Mouse (Mus musculus) erythroid progenitor cell, adult 5-6 weeks (primary cell): Measurements from ENCODE around the gene Psme1. TPM values are rescaled to one million over a fixed set of nuclear protein-coding genes. Genes with fewer than 3 reads are reported as not detected.

Experiments
- ATAC-seq: replicated peaks from 2 replicates; pipeline ENCODE4 v1.8.0; 2016; ENCODE audit warnings: moderate number of reproducible peaks, mild to moderate bottlenecking, moderate TSS enrichment, inconsistent platforms; ENCODE audit not compliant: poor library complexity, low FRiP score, severe bottlenecking
- total RNA-seq, 2 experiments: library from RNA; stranded (forward) in 1 of 2; stranded (reverse) in 1 of 2; fragments of 150-400 nt in 1 of 2; fragments of 186-747, 209-891 nt in 1 of 2; gene quantifications; 2 replicates each; pipeline versions ENCODE4 v1.2.3 to v1.2.4; 2015 to 2017; ENCODE audit warnings: low replicate concordance in 2 of 2

Psme1 gene
- total RNA-seq, 2 experiments from 2014 or later = 64.8 to 391 TPM

GRCm38 (mm10) chr14:55591331-55591891 lies 13.5 kb downstream of the Psme1 start, which contains the start of gene Rnf31:
Gene Rnf31 (plus strand): TSS chr14:55591708.
- ATAC-seq = peak; percentile 88

- 0 out of 2 replicates have a peak, but pooled peaks have one; percentile 8 for ATAC-seq
Measured at GRCm38 (mm10) chr14:55592226-55592625, 14.3 kb downstream of the Psme1 start.

GRCm38 (mm10) chr14:55596036-55596690 lies 18.2 kb downstream of the Psme1 start:
- ATAC-seq = no peak

- no peak for ATAC-seq
Measured at GRCm38 (mm10) chr14:55598521-55599390, 20.8 kb downstream of the Psme1 start.

GRCm38 (mm10) chr14:55603271-55603632 lies 25.3 kb downstream of the Psme1 start, which contains the start of gene Irf9:
Gene Irf9 (plus strand): TSS chr14:55603571.
- ATAC-seq = peak; percentile 11

- peak; percentile 89 for ATAC-seq
Measured at GRCm38 (mm10) chr14:55603633-55604576, 26.0 kb downstream of the Psme1 start.

- ATAC-seq = no peak
Measured at GRCm38 (mm10) chr14:55604823-55605222, 26.9 kb downstream of the Psme1 start.

GRCm38 (mm10) chr14:55605743-55606459 lies 28.0 kb downstream of the Psme1 start:
- 0 out of 2 replicates have a peak, but pooled peaks have one; percentile 27 for ATAC-seq

- no peak for ATAC-seq
Measured at GRCm38 (mm10) chr14:55608339-55608738, 30.4 kb downstream of the Psme1 start.

GRCm38 (mm10) chr14:55613346-55613745 lies 35.4 kb downstream of the Psme1 start:
- ATAC-seq = no peak

GRCm38 (mm10) chr14:55614565-55615178 lies 36.7 kb downstream of the Psme1 start:
- ATAC-seq = peak; percentile 46

GRCm38 (mm10) chr14:55615876-55616275 lies 38.0 kb downstream of the Psme1 start:
- no peak for ATAC-seq

GRCm38 (mm10) chr14:55616844-55617243 lies 38.9 kb downstream of the Psme1 start:
- no peak for ATAC-seq

GRCm38 (mm10) chr14:55617822-55618221 lies 39.9 kb downstream of the Psme1 start, which contains the start of gene Rec8:
Gene Rec8 (plus strand): TSS chr14:55618037.
- peak; percentile 84 for ATAC-seq

- ATAC-seq = peak; percentile 60
Measured at GRCm38 (mm10) chr14:55618486-55619195, 40.7 kb downstream of the Psme1 start.

- peak; percentile 43; the same call in 1 of the 2 replicates for ATAC-seq
Measured at GRCm38 (mm10) chr14:55628077-55628827, 50.3 kb downstream of the Psme1 start.

GRCm38 (mm10) chr14:55629312-55629711 lies 51.4 kb downstream of the Psme1 start:
- ATAC-seq = peak; percentile 72
